Mouse (Mus musculus) small intestine, adult 2 months (tissue): ENCODE results near the gene Shq1.

ENCODE experiments used
- CTCF ChIP-seq: fragments of 200-500 bp; IDR thresholded peaks from 2 replicates; pipeline ENCODE4 v1.5.1; 2012; ENCODE audit warnings: low read depth, mild to moderate bottlenecking, control low read depth, inconsistent platforms, low read length, moderate library complexity, mixed read lengths; ENCODE audit not compliant: insufficient replicate concordance, insufficient read length; ENCODE audit errors: extremely low read depth
- POLR2A ChIP-seq: fragments of 200-500 bp; IDR thresholded peaks from 2 replicates; pipeline ENCODE4 v1.6.1; 2012; ENCODE audit warnings: low read depth, mild to moderate bottlenecking, control low read depth, inconsistent platforms, low read length, moderate library complexity

DNA sequence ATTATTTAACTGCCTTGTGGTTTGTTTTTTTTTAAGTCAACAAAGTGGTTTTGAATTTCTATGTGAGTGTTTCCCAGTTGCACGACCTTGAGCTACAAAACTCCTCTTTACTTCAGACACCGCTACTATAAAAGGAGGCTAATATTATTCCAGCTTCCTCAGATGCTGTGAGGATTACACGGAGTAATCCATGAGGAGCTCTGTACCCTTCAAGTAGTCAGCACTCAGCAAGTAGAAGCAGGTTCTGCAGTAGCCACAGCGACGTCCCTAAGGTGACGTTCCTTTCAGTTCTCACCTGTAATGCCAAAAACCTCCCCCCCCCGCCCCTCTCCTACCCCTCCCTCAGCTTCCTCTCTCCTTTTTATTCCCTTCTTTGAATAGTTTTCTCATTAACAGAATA lies 444 bp upstream of the Shq1 start:
- TF ChIP-seq CTCF = no peak
- no peak for TF ChIP-seq POLR2A
